Mouse (Mus musculus) olfactory bulb, adult 2 months (tissue): ENCODE measurements around the gene Peak1.

Source experiments
- CTCF ChIP-seq: fragments of 200-500 bp; IDR thresholded peaks from 2 replicates; pipeline ENCODE4 v1.5.1; 2012; ENCODE audit warnings: low read depth, mild to moderate bottlenecking, low read length, moderate library complexity; ENCODE audit not compliant: insufficient read depth
- POLR2A ChIP-seq: fragments of 200-500 bp; IDR thresholded peaks from 2 replicates; pipeline ENCODE4 v1.6.1; 2012; ENCODE audit warnings: mild to moderate bottlenecking, low read depth, low read length, moderate library complexity; ENCODE audit not compliant: insufficient read depth

GRCm38 (mm10) chr9:56154572-56154971 lies 263.3 kb downstream of the Peak1 start:
- TF ChIP-seq CTCF = no peak
- no peak for TF ChIP-seq POLR2A
